Comparison of ENCODE assay signal across 47 mouse cellular contexts in the genomic region with DNA sequence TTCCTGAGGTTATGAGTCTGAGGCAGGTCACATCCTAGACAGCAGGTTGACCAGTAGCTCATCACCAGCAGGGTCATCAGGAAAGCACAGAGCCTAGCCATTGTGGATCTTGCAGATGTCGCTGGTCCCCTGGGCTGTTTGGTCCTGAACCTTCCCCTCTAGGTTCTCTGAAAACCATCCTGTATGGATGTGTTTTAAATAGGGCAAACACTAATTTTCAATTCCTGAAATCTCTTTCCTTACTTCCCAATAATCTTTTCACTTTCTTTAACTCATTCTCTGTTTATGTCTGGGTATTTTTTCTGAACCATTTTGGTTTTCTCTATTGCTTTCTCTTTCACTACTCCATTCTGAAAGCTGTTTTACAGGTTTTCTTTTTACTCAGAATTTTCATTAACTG. TPM values are rescaled to one million over a fixed set of nuclear protein-coding genes. Genes with fewer than 3 reads are reported as not detected.
"Had no signal": no experiment of that assay in that cellular context is flagged by ENCODE, and none has a peak within 500 bp of the region (broad histone marks: within the 10 kb centered on the region; RNA-seq: fewer than 3 reads in every experiment).

Ifna14 (minus strand) TSS at position 101 of the 400 bp plus-strand sequence.

- DNase-seq: left cerebral cortex, postnatal 4 days; liver; liver, embryonic 13.5 days; liver, postnatal 0 days; lung, adult 18-20 months; lung, adult 2 months; lung, embryonic 14.5 days; lung, postnatal 10 days; lung, postnatal 14 days; lung, postnatal 36 days; lung, postnatal 4 days; midbrain, embryonic 14.5 days had no signal

- H3K4me3 ChIP-seq: limb, embryonic 10.5 days; limb, embryonic 12.5 days; limb, embryonic 13.5 days; limb, embryonic 15.5 days; liver, embryonic 12.5 days; liver, embryonic 13.5 days; liver, embryonic 15.5 days; lung, embryonic 15.5 days; megakaryocyte, embryonic 14.5 days; midbrain, embryonic 10.5 days; midbrain, embryonic 12.5 days; midbrain, embryonic 13.5 days; midbrain, embryonic 15.5 days; myocyte; neural tube, embryonic 12.5 days had no signal

- H3K9me3 ChIP-seq: limb, embryonic 10.5 days; limb, embryonic 12.5 days; limb, embryonic 13.5 days; limb, embryonic 15.5 days; liver, embryonic 12.5 days; liver, embryonic 13.5 days; liver, embryonic 15.5 days; lung, embryonic 15.5 days; megakaryocyte, embryonic 14.5 days; midbrain, embryonic 10.5 days; midbrain, embryonic 12.5 days; midbrain, embryonic 13.5 days; midbrain, embryonic 15.5 days; neural tube, embryonic 12.5 days had no signal

- H3K4me1 ChIP-seq: limb, embryonic 10.5 days; limb, embryonic 12.5 days; limb, embryonic 13.5 days; limb, embryonic 15.5 days; liver, embryonic 12.5 days; liver, embryonic 13.5 days; liver, embryonic 15.5 days; lung, embryonic 15.5 days; megakaryocyte, embryonic 14.5 days; midbrain, embryonic 10.5 days; midbrain, embryonic 12.5 days; midbrain, embryonic 13.5 days; midbrain, embryonic 15.5 days; neural tube, embryonic 12.5 days had no signal

- H3K27ac ChIP-seq: limb, embryonic 10.5 days; limb, embryonic 12.5 days; limb, embryonic 13.5 days; limb, embryonic 15.5 days; liver, embryonic 12.5 days; liver, embryonic 13.5 days; liver, embryonic 14.5 days; liver, embryonic 15.5 days; lung, embryonic 15.5 days; macrophage; midbrain, embryonic 10.5 days; midbrain, embryonic 12.5 days; midbrain, embryonic 13.5 days; midbrain, embryonic 15.5 days; neural tube, embryonic 12.5 days had no signal

- H3K27me3 ChIP-seq: limb, embryonic 12.5 days; limb, embryonic 13.5 days; limb, embryonic 15.5 days; liver, embryonic 12.5 days; liver, embryonic 13.5 days; liver, embryonic 15.5 days; lung, embryonic 15.5 days; midbrain, embryonic 12.5 days; midbrain, embryonic 13.5 days; midbrain, embryonic 15.5 days; neural tube, embryonic 12.5 days had no signal

- H3K36me3 ChIP-seq: limb, embryonic 10.5 days; limb, embryonic 12.5 days; limb, embryonic 13.5 days; limb, embryonic 15.5 days; liver, embryonic 12.5 days; liver, embryonic 13.5 days; liver, embryonic 15.5 days; lung, embryonic 15.5 days; midbrain, embryonic 10.5 days; midbrain, embryonic 12.5 days; midbrain, embryonic 13.5 days; midbrain, embryonic 15.5 days; neural tube, embryonic 12.5 days had no signal

- ATAC-seq: liver, embryonic 12.5 days; liver, postnatal 0 days; lung, postnatal 0 days; midbrain, embryonic 13.5 days; midbrain, embryonic 15.5 days; midbrain, embryonic 16.5 days had no signal

RNA-seq across cellular contexts. Expression of gene Ifna14, which starts in this region (rescaled TPM):
- total RNA-seq: left cerebral cortex, postnatal 10 days; left cerebral cortex, postnatal 14 days; left cerebral cortex, postnatal 25 days; left cerebral cortex, postnatal 36 days; left cerebral cortex, postnatal 4 days; liver, adult 2 months; megakaryocyte progenitor cell, adult 5-6 weeks; megakaryocyte, adult 5-6 weeks; megakaryocyte-erythroid progenitor cell, adult 5-6 weeks; midbrain, postnatal 0 days; monocyte, adult 5-6 weeks had no signal
- polyA plus RNA-seq: limb, embryonic 10.5 days; limb, embryonic 11.5 days; limb, embryonic 12.5 days; limb, embryonic 13.5 days; limb, embryonic 14.5 days; limb, embryonic 15.5 days; liver, adult 2 months; liver, embryonic 11.5 days; liver, embryonic 12.5 days; liver, embryonic 13.5 days; liver, embryonic 14.5 days; liver, embryonic 15.5 days; liver, embryonic 16.5 days; liver, postnatal 0 days; lung, adult 2 months; lung, embryonic 14.5 days; lung, embryonic 15.5 days; lung, embryonic 16.5 days; lung, postnatal 0 days; macrophage; midbrain, embryonic 10.5 days; midbrain, embryonic 11.5 days; midbrain, embryonic 12.5 days; midbrain, embryonic 13.5 days; midbrain, embryonic 14.5 days; midbrain, embryonic 15.5 days; midbrain, embryonic 16.5 days; midbrain, postnatal 0 days; myocyte; neural tube, embryonic 11.5 days; neural tube, embryonic 12.5 days had no signal
